Mouse (Mus musculus): ENCODE measurements around the gene Icam1.

GRCm38 (mm10) chr9:21008007-21008406, 7.8 kb upstream of the Icam1 start:
- TF ChIP-seq CTCF (IDR thresholded peaks at IDR 0.05; ENCODE audit: low read depth, low read length) = no peak; the same call in 1 of the 2 replicates
- no peak for TF ChIP-seq POLR2A (IDR thresholded peaks at IDR 0.05; ENCODE audit: borderline replicate concordance, low read depth, low read length)

All from bone marrow macrophage, adult 2 months (primary cell).